Mouse (Mus musculus) cerebellum, adult 18-20 months (tissue): Measurements from ENCODE around the gene Pom121.
"Not testable (repeated sequence)": the region's sequence is repeated elsewhere in the genome, so short reads cannot be mapped to it uniquely, and the experiment has no call there.

Experiments used
- DNase-seq, 2 experiments: peaks; one replicate each; pipeline ENCODE4 v3.0.0; 2021

The Pom121 gene

GRCm38 (mm10) chr5:135394004-135394823 is at the start of gene Pom121:
Pom121 (minus strand) TSS chr5:135394546.
- DNase-seq, result peak; percentile 74 to 86

- no peak for DNase-seq
These were observed 48.1 kb upstream of the Pom121 start for GRCm38 (mm10) chr5:135442430-135442829.

GRCm38 (mm10) chr5:135435039-135435438 is 40.7 kb upstream of the Pom121 start:
- no peak for DNase-seq

GRCm38 (mm10) chr5:135433861-135434260 is 39.5 kb upstream of the Pom121 start:
- no peak for DNase-seq

GRCm38 (mm10) chr5:135431111-135431510 is 36.8 kb upstream of the Pom121 start:
- DNase-seq, result no peak

- no peak for DNase-seq
These were observed 34.4 kb upstream of the Pom121 start for GRCm38 (mm10) chr5:135428786-135429185.

GRCm38 (mm10) chr5:135410266-135410665 is 15.9 kb upstream of the Pom121 start:
- DNase-seq, result no peak

GRCm38 (mm10) chr5:135408114-135408513 is 13.8 kb upstream of the Pom121 start:
- DNase-seq, result no peak

GRCm38 (mm10) chr5:135405437-135405836 is 11.1 kb upstream of the Pom121 start:
- no peak for DNase-seq

GRCm38 (mm10) chr5:135404623-135405022 is 10.3 kb upstream of the Pom121 start:
- no peak for DNase-seq

GRCm38 (mm10) chr5:135400244-135400643 is 5.9 kb upstream of the Pom121 start:
- DNase-seq, result peak; percentile 75 to 79

- DNase-seq, result no peak
These were observed 5.0 kb upstream of the Pom121 start for GRCm38 (mm10) chr5:135399382-135399781.

GRCm38 (mm10) chr5:135395826-135396225 is 1.5 kb upstream of the Pom121 start:
- DNase-seq, result peak; percentile 32 to 46

- no peak for DNase-seq
These were observed 10.6 kb downstream of the Pom121 start for GRCm38 (mm10) chr5:135383771-135384170.

GRCm38 (mm10) chr5:135382746-135383145 is 11.6 kb downstream of the Pom121 start:
- no peak for DNase-seq

GRCm38 (mm10) chr5:135381356-135381925 is 12.9 kb downstream of the Pom121 start:
- DNase-seq, result no peak

- DNase-seq, result no peak
These were observed 13.7 kb downstream of the Pom121 start for GRCm38 (mm10) chr5:135380681-135381080.

- DNase-seq, result no peak
These were observed 18.0 kb downstream of the Pom121 start for GRCm38 (mm10) chr5:135376341-135376740.

- peak; percentile 33 to 34 for DNase-seq
These were observed 19.2 kb downstream of the Pom121 start for GRCm38 (mm10) chr5:135375167-135375566.

GRCm38 (mm10) chr5:135373601-135374000 is 20.7 kb downstream of the Pom121 start:
- DNase-seq, result no peak

- no peak for DNase-seq
These were observed 23.2 kb downstream of the Pom121 start for GRCm38 (mm10) chr5:135371195-135371594.

- DNase-seq, result peak; percentile 94 to 96
These were observed 24.3 kb downstream of the Pom121 start, which contains the start of gene Nsun5 for GRCm38 (mm10) chr5:135369787-135370654. Nsun5 (plus strand) TSS chr5:135369953.

- not testable (repeated sequence) for DNase-seq
These were observed 25.1 kb downstream of the Pom121 start for GRCm38 (mm10) chr5:135369196-135369595.
